Mouse (Mus musculus): ENCODE results near the gene Cmtr2. TPM values are rescaled to one million over a fixed set of nuclear protein-coding genes. Genes with fewer than 3 reads are reported as not detected.

The Cmtr2 gene
- polyA plus RNA-seq, 1 experiment: 2.8 TPM

- no peak for TF ChIP-seq SRF (IDR thresholded peaks at IDR 0.05; ENCODE audit: control insufficient read depth, insufficient read length, low read depth)
- TF ChIP-seq USF1 (IDR thresholded peaks at IDR 0.05; ENCODE audit: low read depth): no peak
- TF ChIP-seq MYOD1 (IDR thresholded peaks at IDR 0.05; ENCODE audit: control insufficient read depth in 1 of 3, insufficient read length in 2 of 3, low read depth in 2 of 3): no peak
- TF ChIP-seq E2F4 (IDR thresholded peaks at IDR 0.05; ENCODE audit: insufficient read depth): no peak
- no peak for TF ChIP-seq TCF12 (IDR thresholded peaks at IDR 0.05; ENCODE audit: insufficient read depth, poor library complexity, severe bottlenecking)
- no peak for TF ChIP-seq TCF3 (IDR thresholded peaks at IDR 0.05; ENCODE audit: insufficient read length, low read depth)
- TF ChIP-seq MAX (IDR thresholded peaks at IDR 0.05; ENCODE audit: low read depth): no peak
- no peak for TF ChIP-seq POLR2AphosphoS2 (IDR thresholded peaks at IDR 0.05; ENCODE audit: insufficient read length, low read depth)
- no peak for TF ChIP-seq POLR2A (IDR thresholded peaks at IDR 0.05; ENCODE audit: insufficient read length, low read depth)
- no peak for TF ChIP-seq REST (IDR thresholded peaks at IDR 0.05; ENCODE audit: insufficient read depth, insufficient read length)
- no peak for TF ChIP-seq MYOG (IDR thresholded peaks at IDR 0.05; ENCODE audit: control insufficient read depth in 1 of 3, insufficient read depth in 1 of 3, insufficient read length in 2 of 3, low read depth in 2 of 3)
- TF ChIP-seq CEBPB (IDR thresholded peaks at IDR 0.05; ENCODE audit: insufficient read depth, poor library complexity, severe bottlenecking): no peak
- no peak overlapping the region for H3K4me3 ChIP-seq
- H3K79me2 ChIP-seq (ENCODE audit: control insufficient read depth, insufficient read depth): no peaks in the 10 kb centered on the region
- H3K36me3 ChIP-seq (ENCODE audit: control insufficient read depth, insufficient read depth): no peaks in the 10 kb centered on the region
- H3K4me2 ChIP-seq (ENCODE audit: low read depth): no peak overlapping the region
- H3K27me3 ChIP-seq (ENCODE audit: control insufficient read depth, insufficient read depth, insufficient read length): peaks cover 4% of the 10 kb centered on the region
- no peak overlapping the region for H3ac ChIP-seq (ENCODE audit: control insufficient read depth, insufficient read length)
Observed at GRCm38 (mm10) chr8:110265796-110266305, 50.4 kb downstream of the Cmtr2 start.

- no peak within 1 kb of the TSS for H3ac ChIP-seq (ENCODE audit: control insufficient read depth, insufficient read length)
- H3K4me3 ChIP-seq: no peak within 1 kb of the TSS
- H3K27me3 ChIP-seq (ENCODE audit: control insufficient read depth, insufficient read depth, insufficient read length): peaks cover 4% of the 10 kb centered on the region
- H3K4me2 ChIP-seq (ENCODE audit: low read depth): no peak within 1 kb of the TSS
- no peaks in the 10 kb centered on the region for H3K36me3 ChIP-seq (ENCODE audit: control insufficient read depth, insufficient read depth)
- H3K79me2 ChIP-seq (ENCODE audit: control insufficient read depth, insufficient read depth): no peaks in the 10 kb centered on the region
- TF ChIP-seq MYOG (IDR thresholded peaks at IDR 0.05; ENCODE audit: control insufficient read depth in 1 of 3, insufficient read depth in 1 of 3, insufficient read length in 2 of 3, low read depth in 2 of 3) (no peak), POLR2AphosphoS2 (IDR thresholded peaks at IDR 0.05; ENCODE audit: insufficient read length, low read depth) (no peak), E2F4 (IDR thresholded peaks at IDR 0.05; ENCODE audit: insufficient read depth) (no peak), USF1 (IDR thresholded peaks at IDR 0.05; ENCODE audit: low read depth) (no peak), MYOD1 (IDR thresholded peaks at IDR 0.05; ENCODE audit: control insufficient read depth in 1 of 3, insufficient read length in 2 of 3, low read depth in 2 of 3) (no peak), SRF (IDR thresholded peaks at IDR 0.05; ENCODE audit: control insufficient read depth, insufficient read length, low read depth) (no peak), CEBPB (IDR thresholded peaks at IDR 0.05; ENCODE audit: insufficient read depth, poor library complexity, severe bottlenecking) (no peak), POLR2A (IDR thresholded peaks at IDR 0.05; ENCODE audit: insufficient read length, low read depth) (no peak), TCF3 (IDR thresholded peaks at IDR 0.05; ENCODE audit: insufficient read length, low read depth) (no peak), TCF12 (IDR thresholded peaks at IDR 0.05; ENCODE audit: insufficient read depth, poor library complexity, severe bottlenecking) (no peak), MAX (IDR thresholded peaks at IDR 0.05; ENCODE audit: low read depth) (no peak), REST (IDR thresholded peaks at IDR 0.05; ENCODE audit: insufficient read depth, insufficient read length) (no peak)
Observed at GRCm38 (mm10) chr8:110266741-110267140, 51.3 kb downstream of the Cmtr2 start, which contains the start of gene Hydin. Hydin (plus strand) TSS chr8:110266977.

GRCm38 (mm10) chr8:110267268-110267667, 51.8 kb downstream of the Cmtr2 start:
- Histone ChIP-seq H3K79me2 (ENCODE audit: control insufficient read depth, insufficient read depth) (no peaks in the 10 kb centered on the region), H3K4me3 (no peak overlapping the region), H3ac (ENCODE audit: control insufficient read depth, insufficient read length) (no peak overlapping the region), H3K27me3 (ENCODE audit: control insufficient read depth, insufficient read depth, insufficient read length) (peaks cover 4% of the 10 kb centered on the region), H3K36me3 (ENCODE audit: control insufficient read depth, insufficient read depth) (no peaks in the 10 kb centered on the region), H3K4me2 (ENCODE audit: low read depth) (no peak overlapping the region)
- TF ChIP-seq TCF12 (IDR thresholded peaks at IDR 0.05; ENCODE audit: insufficient read depth, poor library complexity, severe bottlenecking) (no peak), TCF3 (IDR thresholded peaks at IDR 0.05; ENCODE audit: insufficient read length, low read depth) (no peak), MAX (IDR thresholded peaks at IDR 0.05; ENCODE audit: low read depth) (no peak), POLR2A (IDR thresholded peaks at IDR 0.05; ENCODE audit: insufficient read length, low read depth) (no peak), REST (IDR thresholded peaks at IDR 0.05; ENCODE audit: insufficient read depth, insufficient read length) (no peak), E2F4 (IDR thresholded peaks at IDR 0.05; ENCODE audit: insufficient read depth) (no peak), POLR2AphosphoS2 (IDR thresholded peaks at IDR 0.05; ENCODE audit: insufficient read length, low read depth) (no peak), MYOD1 (IDR thresholded peaks at IDR 0.05; ENCODE audit: control insufficient read depth in 1 of 3, insufficient read length in 2 of 3, low read depth in 2 of 3) (no peak), USF1 (IDR thresholded peaks at IDR 0.05; ENCODE audit: low read depth) (no peak), CEBPB (IDR thresholded peaks at IDR 0.05; ENCODE audit: insufficient read depth, poor library complexity, severe bottlenecking) (no peak), MYOG (IDR thresholded peaks at IDR 0.05; ENCODE audit: control insufficient read depth in 1 of 3, insufficient read depth in 1 of 3, insufficient read length in 2 of 3, low read depth in 2 of 3) (no peak), SRF (IDR thresholded peaks at IDR 0.05; ENCODE audit: control insufficient read depth, insufficient read length, low read depth) (no peak)

- Histone ChIP-seq H3K4me2 (ENCODE audit: low read depth) (no peak overlapping the region), H3K27me3 (ENCODE audit: control insufficient read depth, insufficient read depth, insufficient read length) (peaks cover 13% of the 10 kb centered on the region), H3ac (ENCODE audit: control insufficient read depth, insufficient read length) (no peak overlapping the region), H3K36me3 (ENCODE audit: control insufficient read depth, insufficient read depth) (no peaks in the 10 kb centered on the region), H3K4me3 (no peak overlapping the region), H3K79me2 (ENCODE audit: control insufficient read depth, insufficient read depth) (no peaks in the 10 kb centered on the region)
- TF ChIP-seq MAX (IDR thresholded peaks at IDR 0.05; ENCODE audit: low read depth) (no peak), TCF3 (IDR thresholded peaks at IDR 0.05; ENCODE audit: insufficient read length, low read depth) (no peak), MYOD1 (IDR thresholded peaks at IDR 0.05; ENCODE audit: control insufficient read depth in 1 of 3, insufficient read length in 2 of 3, low read depth in 2 of 3) (no peak), CEBPB (IDR thresholded peaks at IDR 0.05; ENCODE audit: insufficient read depth, poor library complexity, severe bottlenecking) (no peak), REST (IDR thresholded peaks at IDR 0.05; ENCODE audit: insufficient read depth, insufficient read length) (no peak), USF1 (IDR thresholded peaks at IDR 0.05; ENCODE audit: low read depth) (no peak), SRF (IDR thresholded peaks at IDR 0.05; ENCODE audit: control insufficient read depth, insufficient read length, low read depth) (no peak), MYOG (IDR thresholded peaks at IDR 0.05; ENCODE audit: control insufficient read depth in 1 of 3, insufficient read depth in 1 of 3, insufficient read length in 2 of 3, low read depth in 2 of 3) (no peak), E2F4 (IDR thresholded peaks at IDR 0.05; ENCODE audit: insufficient read depth) (no peak), TCF12 (IDR thresholded peaks at IDR 0.05; ENCODE audit: insufficient read depth, poor library complexity, severe bottlenecking) (no peak), POLR2A (IDR thresholded peaks at IDR 0.05; ENCODE audit: insufficient read length, low read depth) (no peak)
Observed at GRCm38 (mm10) chr8:110270659-110271058, 55.2 kb downstream of the Cmtr2 start.
